Mouse (Mus musculus): ENCODE measurements around the gene Hapln4.

Gene Hapln4

GRCm38 (mm10) chr8:70139026-70139857 lies 56.0 kb downstream of the Hapln4 start, which contains the start of the genes Rfxank, Borcs8 and Mef2b:
Rfxank (minus strand) TSS chr8:70139154.
Borcs8 (plus strand) TSS chr8:70139499.
Mef2b (plus strand) TSS chr8:70139711.
- DNase-seq (ENCODE audit: low spot score) = peak; percentile 100

GRCm38 (mm10) chr8:70139981-70140380 lies 56.7 kb downstream of the Hapln4 start:
- peak; percentile 56 for DNase-seq (ENCODE audit: low spot score)

Measured in adipocyte (in vitro differentiated cells).